Mouse (Mus musculus) liver, embryonic 16.5 days (tissue): Measurements from ENCODE around the gene Scly. TPM values are rescaled to one million over a fixed set of nuclear protein-coding genes. Genes with fewer than 3 reads are reported as not detected.

ENCODE experiments used
- ATAC-seq: fragments of 200-750 bp; cut with Nextera tagmentation; 2 replicates; pipeline ENCODE4 v1.8.0; 2017; ENCODE audit warnings: low read depth, mild to moderate bottlenecking, moderate number of reproducible peaks, moderate library complexity
- H3K27ac ChIP-seq: fragments of 300-500 bp; sonication (generic); 2 replicates; pipeline ENCODE4 v1.5.1; 2014; ENCODE audit warnings: mild to moderate bottlenecking, low read length
- H3K27me3 ChIP-seq: fragments of 300-500 bp; sonication (generic); 2 replicates; pipeline ENCODE4 v1.6.1; 2014; ENCODE audit warnings: low read depth, low read length, mixed read lengths; ENCODE audit not compliant: control insufficient read depth, insufficient read depth
- H3K36me3 ChIP-seq: fragments of 300-500 bp; sonication (generic); 2 replicates; pipeline ENCODE4 v1.6.1; 2014; ENCODE audit warnings: mild to moderate bottlenecking; ENCODE audit not compliant: control insufficient read depth, insufficient read depth
- H3K4me1 ChIP-seq: fragments of 300-500 bp; sonication (generic); 2 replicates; pipeline ENCODE4 v1.6.1; 2014; ENCODE audit warnings: low read depth, low read length, mixed read lengths; ENCODE audit not compliant: control insufficient read depth
- H3K4me2 ChIP-seq: fragments of 300-500 bp; sonication (generic); 2 replicates; pipeline ENCODE4 v1.6.1; 2014; ENCODE audit warnings: low read depth, low read length, mixed read lengths
- H3K4me3 ChIP-seq: fragments of 300-500 bp; sonication (generic); 2 replicates; pipeline ENCODE4 v1.5.1; 2014; ENCODE audit warnings: low read depth, mild to moderate bottlenecking, low read length
- H3K9ac ChIP-seq: fragments of 300-500 bp; sonication (generic); 2 replicates; pipeline ENCODE4 v1.6.1; 2014; ENCODE audit warnings: low read depth, low read length
- H3K9me3 ChIP-seq: fragments of 300-500 bp; sonication (generic); replicated peaks from 2 replicates; pipeline ENCODE4 v1.6.1; 2016; ENCODE audit warnings: low read length; ENCODE audit not compliant: control insufficient read depth
- WGBS: fragments of 180-500 bp; shearing (Covaris S2); extraction: QIAGEN DNeasy Blood & Tissue Kit; methylation state at CpG from one replicate; pipeline ENCODE4 v1.1.7; 2014; ENCODE audit not compliant: insufficient replicate concordance; 5-methylcytosine and 5-hydroxymethylcytosine counted together
- polyA plus RNA-seq: library from polyadenylated mRNA; unstranded; fragments of >200 nt; fragmentation: Nextera tagmentation; extraction: Ambion mirVana; gene quantifications from 2 replicates; pipeline ENCODE4 v1.2.1, GENCODE M21; 2015

Scly gene
- polyA plus RNA-seq, 1 experiment from 2014 or later = 33.4 TPM

DNA sequence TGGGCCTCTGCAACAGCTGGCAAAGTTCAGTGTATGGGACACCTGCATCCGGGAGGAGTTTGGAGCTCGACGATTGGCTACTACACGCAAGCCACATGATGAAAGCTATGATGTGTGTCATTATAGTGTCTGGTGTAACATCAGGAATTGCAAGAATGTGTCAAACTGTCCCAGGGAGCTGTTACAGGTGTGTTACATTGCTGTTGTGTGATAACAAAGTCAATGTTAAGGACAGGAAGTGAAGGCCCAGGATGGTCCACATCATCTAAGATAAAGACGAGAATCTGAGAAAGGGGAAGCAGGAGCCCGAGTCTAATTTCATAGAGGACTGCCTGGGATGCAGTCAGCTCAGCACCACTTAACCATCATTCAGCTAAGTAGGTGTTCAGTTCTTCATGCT is 2.6 kb upstream of the Scly start:
- ATAC-seq = no peak
- H3K9me3 ChIP-seq = no peaks in the 10 kb centered on the region
- WGBS = 63% methylated on average over 6 of the region's 6 CpGs
- peaks cover 12% of the 10 kb centered on the region for H3K4me1 ChIP-seq
- H3K36me3 ChIP-seq = no peaks in the 10 kb centered on the region
- H3K27ac ChIP-seq = no peak overlapping the region
- H3K4me3 ChIP-seq = no peak overlapping the region
- no peak overlapping the region for H3K9ac ChIP-seq
- no peaks in the 10 kb centered on the region for H3K27me3 ChIP-seq
- no peak overlapping the region for H3K4me2 ChIP-seq

DNA sequence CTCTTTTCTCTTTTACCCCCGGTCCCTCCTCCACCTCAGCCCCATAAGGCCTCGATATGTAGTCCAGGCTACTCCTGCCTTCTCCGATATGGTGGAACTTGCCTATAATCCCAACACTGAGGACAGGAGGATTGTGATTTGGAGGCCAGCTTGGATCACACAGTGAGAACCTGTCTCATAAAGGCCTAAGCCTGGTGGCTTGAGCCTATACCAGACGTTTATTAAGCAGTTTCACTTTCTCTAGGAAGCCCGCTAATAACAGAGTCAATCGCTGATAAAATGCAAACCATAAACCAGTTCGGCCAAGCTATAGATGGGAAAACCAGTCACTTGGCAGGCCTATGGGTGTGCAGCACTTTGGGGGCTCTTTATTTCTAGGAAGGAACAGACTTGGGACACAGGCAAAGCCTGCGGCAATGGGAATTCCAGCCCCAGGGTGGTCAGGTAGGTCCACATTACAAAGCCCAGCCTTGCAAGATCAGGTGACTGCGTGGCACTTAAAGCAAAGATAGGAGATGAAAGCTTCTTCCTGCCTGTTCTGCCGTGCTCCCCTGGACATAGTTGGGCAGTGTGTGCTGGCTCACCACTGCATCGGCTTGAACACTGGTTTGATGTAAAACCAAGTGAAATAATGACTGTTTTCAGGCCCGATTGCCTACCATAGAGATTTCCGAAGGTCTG is 1.0 kb downstream of the Scly start:
- H3K4me1 ChIP-seq = peaks cover 28% of the 10 kb centered on the region
- H3K9me3 ChIP-seq = no peaks in the 10 kb centered on the region
- peak overlapping the region; percentile 32 for H3K27ac ChIP-seq
- no peak for ATAC-seq
- peak overlapping the region; percentile 92 for H3K4me3 ChIP-seq
- peak overlapping the region; percentile 92 for H3K9ac ChIP-seq
- peak overlapping the region; percentile 63 for H3K4me2 ChIP-seq
- 45% methylated on average over 13 of the region's 13 CpGs for WGBS
- no peaks in the 10 kb centered on the region; the same call in 1 of the 2 replicates for H3K36me3 ChIP-seq
- no peaks in the 10 kb centered on the region for H3K27me3 ChIP-seq

DNA sequence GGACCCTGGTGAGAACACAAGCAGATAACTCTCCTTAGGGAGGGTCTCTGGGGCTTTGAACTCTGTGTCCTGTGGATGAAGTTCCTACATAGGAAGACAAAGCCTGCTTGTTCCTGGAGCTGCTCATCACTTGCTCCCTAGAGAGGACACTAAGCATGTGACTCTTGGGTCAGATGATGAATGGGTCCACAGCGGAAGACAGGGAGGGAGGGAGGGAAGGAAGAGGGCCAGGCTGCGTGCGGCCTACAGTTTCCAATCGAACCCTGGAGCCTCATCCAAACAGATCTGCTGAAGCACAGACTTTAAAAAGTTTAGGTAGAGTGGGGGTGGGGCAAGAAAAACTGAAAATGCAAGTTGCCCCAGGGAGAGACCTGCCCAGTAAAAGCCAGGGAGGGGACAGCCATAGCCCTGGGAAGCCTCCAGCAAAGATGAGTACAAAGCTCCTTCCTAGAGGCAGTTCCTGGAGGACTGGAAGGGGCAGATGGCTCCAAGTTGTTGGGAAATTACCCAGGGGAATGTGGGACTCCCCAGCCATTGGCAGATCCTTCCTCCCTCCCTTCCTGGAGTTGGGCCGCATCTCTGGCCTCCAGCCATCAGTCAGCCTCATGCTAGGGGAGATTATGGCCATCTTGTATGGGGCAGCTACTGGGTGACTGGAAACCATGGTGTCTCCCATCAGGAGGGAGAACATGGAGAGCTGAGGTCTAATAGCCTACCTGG is 1.7 kb downstream of the Scly start:
- WGBS = 81% methylated on average over 5 of the region's 5 CpGs
- Histone ChIP-seq H3K27ac (peak overlapping the region; percentile 61), H3K9ac (peak overlapping the region; percentile 92; the same call in 1 of the 2 replicates), H3K4me1 (peaks cover 28% of the 10 kb centered on the region), H3K9me3 (no peaks in the 10 kb centered on the region), H3K27me3 (no peaks in the 10 kb centered on the region), H3K36me3 (peaks cover 1% of the 10 kb centered on the region), H3K4me2 (peak overlapping the region; percentile 63), H3K4me3 (peak overlapping the region; percentile 92)
- ATAC-seq = no peak

DNA sequence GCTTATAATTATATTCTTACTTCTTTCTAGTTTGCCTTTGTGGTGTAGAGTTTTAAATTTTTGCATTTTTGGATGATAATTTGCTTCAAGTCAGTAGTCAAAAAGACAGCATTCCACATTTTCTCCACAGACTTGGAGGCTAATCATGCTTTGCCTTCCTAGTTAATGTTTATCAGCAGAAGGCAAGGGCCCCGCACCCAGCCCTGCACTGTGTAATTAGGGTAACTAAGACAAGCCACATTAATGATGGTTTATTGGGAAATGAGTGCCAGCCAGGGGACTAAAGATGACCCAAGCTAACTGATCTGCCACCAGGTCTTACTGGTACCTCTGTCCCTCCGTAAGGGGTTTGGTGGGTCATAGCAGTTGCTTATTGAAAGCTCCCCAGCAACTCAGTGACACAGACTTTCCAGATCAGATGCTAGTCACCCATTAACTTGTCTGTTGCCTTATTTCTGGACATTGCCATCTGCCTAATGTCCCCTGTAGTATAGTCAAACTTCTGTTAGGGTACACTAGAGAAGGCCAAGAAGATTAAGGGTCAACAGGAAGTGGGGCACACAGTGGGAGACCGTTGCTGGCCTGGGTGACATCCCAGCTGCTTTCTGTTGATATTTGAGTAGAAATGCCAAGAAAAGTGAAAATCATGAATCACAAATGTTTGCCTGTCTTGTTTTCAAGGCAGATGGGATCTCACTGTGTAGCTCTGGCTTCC is 3.2 kb downstream of the Scly start:
- no peak overlapping the region; the same call in 1 of the 2 replicates for H3K4me2 ChIP-seq
- peaks cover 12% of the 10 kb centered on the region for H3K36me3 ChIP-seq
- H3K9ac ChIP-seq = no peak overlapping the region
- H3K27ac ChIP-seq = peak overlapping the region; percentile 80
- WGBS = 46% methylated on average over 3 of the region's 3 CpGs
- peaks cover 28% of the 10 kb centered on the region for H3K4me1 ChIP-seq
- H3K4me3 ChIP-seq = no peak overlapping the region
- H3K27me3 ChIP-seq = no peaks in the 10 kb centered on the region
- no peaks in the 10 kb centered on the region for H3K9me3 ChIP-seq
- ATAC-seq = no peak

DNA sequence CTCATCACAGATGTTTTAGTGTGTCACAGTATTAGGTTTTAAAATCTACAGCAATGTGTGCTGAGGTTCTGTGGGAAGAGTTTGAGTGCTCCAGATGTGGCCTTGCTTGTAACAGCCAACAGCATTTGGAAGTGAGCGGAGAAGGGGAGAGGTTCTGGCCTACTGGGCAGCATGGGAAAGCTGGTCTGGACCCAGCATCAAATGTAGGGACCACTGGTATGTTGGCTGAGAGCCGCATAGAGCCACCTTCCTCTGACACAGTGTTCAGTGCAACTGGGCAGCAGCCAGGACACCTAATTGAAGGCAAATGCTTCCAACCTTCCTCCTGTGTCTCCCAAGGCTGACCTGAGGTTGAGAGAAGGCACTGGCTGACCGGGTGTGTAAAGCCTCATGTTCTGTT is 3.9 kb downstream of the Scly start:
- ATAC-seq = no peak
- H3K27ac ChIP-seq = peak overlapping the region; percentile 80
- no peaks in the 10 kb centered on the region for H3K9me3 ChIP-seq
- H3K36me3 ChIP-seq = peaks cover 15% of the 10 kb centered on the region
- WGBS = 82% methylated on average over 3 of the region's 3 CpGs
- H3K4me1 ChIP-seq = peaks cover 28% of the 10 kb centered on the region
- H3K27me3 ChIP-seq = no peaks in the 10 kb centered on the region
- no peak overlapping the region; the same call in 1 of the 2 replicates for H3K4me2 ChIP-seq
- H3K4me3 ChIP-seq = no peak overlapping the region
- no peak overlapping the region for H3K9ac ChIP-seq

DNA sequence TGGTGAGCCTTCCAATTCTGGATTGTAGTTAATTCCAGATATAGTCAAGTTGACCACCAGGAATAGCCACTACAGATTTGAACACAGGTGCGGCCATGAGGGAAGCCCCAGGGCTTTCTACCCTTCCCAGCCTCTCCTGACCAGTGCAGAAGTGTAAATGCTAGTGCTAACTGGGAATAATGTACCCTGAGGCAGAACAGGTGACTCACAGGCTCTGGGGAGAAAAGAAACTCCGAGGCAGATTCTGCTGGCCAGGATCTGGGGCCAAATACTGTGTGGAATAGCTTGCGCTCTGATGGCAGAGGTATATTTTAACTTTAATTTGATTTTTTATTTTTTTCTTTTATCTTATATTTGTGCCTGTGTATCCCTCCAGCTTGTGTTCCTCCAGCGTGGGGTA is 6.5 kb downstream of the Scly start:
- peaks cover 38% of the 10 kb centered on the region for H3K36me3 ChIP-seq
- no peaks in the 10 kb centered on the region for H3K27me3 ChIP-seq
- ATAC-seq = no peak
- H3K9me3 ChIP-seq = no peaks in the 10 kb centered on the region
- WGBS = 86% methylated on average over 4 of the region's 4 CpGs
- H3K4me1 ChIP-seq = peaks cover 23% of the 10 kb centered on the region
- H3K4me2 ChIP-seq = no peak overlapping the region
- no peak overlapping the region for H3K4me3 ChIP-seq
- H3K27ac ChIP-seq = no peak overlapping the region
- no peak overlapping the region for H3K9ac ChIP-seq

DNA sequence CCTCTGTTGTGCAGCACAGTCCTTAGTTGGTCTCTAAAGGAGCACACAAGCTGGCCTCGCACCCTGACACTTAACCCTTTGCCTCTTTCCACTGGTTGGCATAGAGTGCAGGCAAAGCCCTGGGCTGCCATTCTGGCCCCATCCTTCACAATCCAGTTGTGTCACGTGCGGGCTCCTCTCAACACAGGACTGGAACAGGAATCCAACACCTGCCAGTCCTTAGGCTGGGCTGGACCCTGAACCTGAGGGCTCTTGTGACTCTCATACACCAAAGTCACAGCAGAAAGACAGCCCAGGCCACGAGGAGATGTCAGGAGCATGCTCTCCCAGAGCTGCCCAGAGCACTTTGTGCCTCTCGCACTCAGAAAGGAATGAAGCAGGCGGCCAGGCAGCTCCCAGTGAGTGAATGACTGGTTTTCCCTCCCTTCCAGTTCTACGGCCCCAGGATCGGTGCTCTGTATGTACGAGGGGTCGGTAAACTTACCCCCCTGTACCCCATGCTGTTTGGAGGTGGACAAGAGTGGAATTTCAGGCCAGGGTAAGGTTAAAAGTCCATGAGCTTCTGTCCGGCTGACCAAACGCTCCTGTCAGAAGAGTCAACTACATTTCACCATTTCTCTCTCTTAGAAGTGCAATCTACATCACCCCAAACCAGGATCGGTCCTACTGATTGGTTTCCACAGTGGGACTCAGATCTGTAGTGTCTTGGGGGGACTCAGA is 11.4 kb downstream of the Scly start:
- Histone ChIP-seq H3K4me3 (no peak overlapping the region), H3K4me2 (no peak overlapping the region), H3K36me3 (peaks cover 56% of the 10 kb centered on the region), H3K27ac (peak overlapping the region; percentile 46; the same call in 1 of the 2 replicates), H3K9ac (no peak overlapping the region), H3K4me1 (no peaks in the 10 kb centered on the region), H3K27me3 (no peaks in the 10 kb centered on the region), H3K9me3 (no peaks in the 10 kb centered on the region)
- WGBS = 75% methylated on average over 13 of the region's 13 CpGs
- peak; percentile 68 for ATAC-seq

DNA sequence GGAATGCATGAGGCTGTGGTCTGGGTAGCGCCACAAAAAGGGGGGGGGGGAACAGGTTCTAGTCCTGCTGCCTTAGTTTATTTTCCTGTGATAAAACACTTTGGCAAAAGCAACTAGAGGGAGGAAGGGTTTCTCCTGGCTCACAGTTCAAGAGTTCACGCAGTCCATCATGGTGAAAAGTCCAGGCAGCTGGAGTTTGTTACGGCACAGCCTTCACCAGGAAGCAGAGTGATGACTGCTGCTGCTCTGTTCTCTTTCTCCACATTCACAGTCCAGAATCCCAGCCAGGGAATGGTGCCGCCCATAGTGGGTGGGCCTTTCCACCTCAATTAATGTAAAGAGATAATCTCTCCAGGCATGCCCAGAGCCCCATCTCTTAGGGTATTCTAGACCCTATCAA is 14.1 kb downstream of the Scly start:
- no peak for ATAC-seq
- Histone ChIP-seq H3K9me3 (no peaks in the 10 kb centered on the region), H3K4me3 (no peak overlapping the region), H3K4me1 (no peaks in the 10 kb centered on the region), H3K36me3 (peaks cover 38% of the 10 kb centered on the region), H3K27me3 (no peaks in the 10 kb centered on the region), H3K27ac (no peak overlapping the region), H3K9ac (no peak overlapping the region), H3K4me2 (no peak overlapping the region)
- 83% methylated on average over 4 of the region's 4 CpGs for WGBS
